15 mouse cellular contexts compared by ENCODE assay signal in the genomic region with DNA sequence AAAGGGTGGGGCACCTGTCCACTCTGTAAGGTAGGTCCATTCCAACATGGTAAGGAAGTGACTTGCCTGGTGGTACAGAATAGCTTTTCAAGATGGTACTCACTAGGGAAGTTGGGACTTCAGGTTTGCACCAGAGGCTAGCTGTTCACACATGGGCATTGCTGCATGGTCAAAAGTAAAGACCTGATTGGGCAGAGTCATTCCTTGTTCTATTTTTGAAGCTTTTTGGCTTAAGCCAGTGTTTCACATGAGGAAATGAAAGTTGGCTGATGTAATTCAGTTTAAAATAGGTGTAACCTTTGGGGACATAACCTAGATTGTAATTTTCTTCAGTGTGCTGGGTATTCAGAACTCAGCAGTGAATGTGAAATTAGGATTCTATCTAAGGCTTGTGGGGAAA. TPM values are rescaled to one million over a fixed set of nuclear protein-coding genes. Genes with fewer than 3 reads are reported as not detected.
A peak's percentile ranks its signal among the peaks of the same experiment; 100 is the strongest.
DNase-seq lines count a peak whose midpoint lies in the region; TF ChIP-seq lines count a peak whose summit lies in the region.
"Had no signal": no experiment of that assay in that cellular context is flagged by ENCODE, and none has a peak within 500 bp of the region (broad histone marks: within the 10 kb centered on the region; RNA-seq: fewer than 3 reads in every experiment).

No protein-coding gene starts in this region.

- no peak for TF ChIP-seq POLR2A in heart, adult 2 months (IDR thresholded peaks at IDR 0.05; ENCODE audit: insufficient read depth, low read depth, low read length)

- no peaks in the 10 kb centered on the region for H3K27me3 ChIP-seq in heart, adult 2 months (ENCODE audit: control insufficient read depth, insufficient read depth, low read length)
- H3K27me3 ChIP-seq in splenic B cell, adult 2 months (ENCODE audit: control insufficient read depth, insufficient read depth, low read length, poor library complexity, severe bottlenecking): no peaks in the 10 kb centered on the region
- H3K27me3 ChIP-seq: heart, embryonic 13.5 days; kidney, embryonic 15.5 days; liver, embryonic 15.5 days; Patski had no signal

- peaks cover 28% of the 10 kb centered on the region for H3K36me3 ChIP-seq in heart, adult 2 months (ENCODE audit: control insufficient read depth, insufficient read depth, low read length)
- H3K36me3 ChIP-seq in splenic B cell, adult 2 months (ENCODE audit: control insufficient read depth, insufficient read depth, low read length, poor library complexity, severe bottlenecking): peaks cover 20% of the 10 kb centered on the region

- H3K4me3 ChIP-seq in heart, adult 2 months: no peak overlapping the region
- H3K4me3 ChIP-seq in brown adipose tissue, adult 24 weeks (ENCODE audit: insufficient read depth, low read depth, low read length): no peak overlapping the region
- H3K4me3 ChIP-seq: heart, embryonic 13.5 days; kidney, embryonic 15.5 days; liver, embryonic 15.5 days had no signal

- intact Hi-C loops in heart, adult 2 months (cut with DNase I): no loop called here
- intact Hi-C loops in heart, postnatal 14 days (cut with DNase I): no loop called here

- H3K9ac ChIP-seq in heart, adult 2 months (ENCODE audit: low read depth, low read length): peak overlapping the region; percentile 44
- H3K9ac ChIP-seq: heart, embryonic 13.5 days; kidney, embryonic 15.5 days; liver, embryonic 15.5 days had no signal

- peaks cover 15% of the 10 kb centered on the region for H3K4me1 ChIP-seq in heart, adult 2 months (ENCODE audit: control insufficient read depth, insufficient read depth, low read length)
- peaks cover 20% of the 10 kb centered on the region for H3K4me1 ChIP-seq in brown adipose tissue, adult 24 weeks (ENCODE audit: control insufficient read depth, insufficient read depth, insufficient read length, low read length)

- H3K27ac ChIP-seq in heart, adult 2 months: peak overlapping the region; percentile 84
- peak overlapping the region; percentile 93 for H3K27ac ChIP-seq in brown adipose tissue, adult 24 weeks (replicated peaks; ENCODE audit: low read depth, low read length)
- H3K27ac ChIP-seq: heart, embryonic 13.5 days; kidney, embryonic 15.5 days; liver, embryonic 15.5 days had no signal

- H3K79me2 ChIP-seq in heart, adult 2 months (replicated peaks; ENCODE audit: control insufficient read depth, insufficient read depth, low read length): peaks cover 1% of the 10 kb centered on the region; the same call in 1 of the 2 replicates

- DNase-seq in heart, adult 2 months: peak in 1 of 2 experiments; percentile 32
- no peak for DNase-seq in heart, postnatal 14 days
- DNase-seq in lung, postnatal 36 days: peak; percentile 24
- no peak for DNase-seq in lung, postnatal 10 days
- peak; percentile 83 for DNase-seq in splenic B cell, adult 2 months (ENCODE audit: low read depth, low spot score)
- no peak for DNase-seq in urinary bladder, adult 18-20 months (ENCODE audit: low spot score in 2 of 2)
- DNase-seq in neural tube, embryonic 10.5 days (ENCODE audit: extremely low spot score, low spot score): no peak
- DNase-seq: cerebellum, adult 11 months; layer of hippocampus, adult 9-11 months; thymus, adult 18-20 months had no signal

- no peak for TF ChIP-seq CTCF in heart, adult 2 months (IDR thresholded peaks at IDR 0.05)

- no peak for TF ChIP-seq EP300 in heart, adult 2 months (IDR thresholded peaks at IDR 0.05; ENCODE audit: insufficient read depth, low read depth, low read length)

RNA-seq across cellular contexts. Expression of gene Rpl35, which starts 5.8 kb away (rescaled TPM):
- total RNA-seq in heart, adult 2 months (2021): 100 to 1,000 TPM; 307 to 341 TPM
- 90.7 and 108 TPM in 2 replicates for polyA plus RNA-seq in heart, adult 2 months (2012; rRNA removed)
- 100 to 1,000 TPM; 312 to 359 TPM for total RNA-seq in heart, postnatal 14 days (2021)
- 120 and 144 TPM in 2 replicates for polyA plus RNA-seq in brown adipose tissue, adult 24 weeks (2012; ENCODE audit: insufficient read depth, insufficient read length, missing spikeins)

RNA-seq across cellular contexts. Expression of gene Arpc5l, which starts 6.1 kb away (rescaled TPM):
- total RNA-seq in heart, adult 2 months (2021): 100 to 1,000 TPM in 1 of 2 experiments, 10 to 100 TPM in 1; 85.1 to 102 TPM
- polyA plus RNA-seq in heart, adult 2 months (2012; rRNA removed): 38.8 and 51.5 TPM in 2 replicates
- 10 to 100 TPM; 68.4 to 73.5 TPM for total RNA-seq in heart, postnatal 14 days (2021)
- polyA plus RNA-seq in brown adipose tissue, adult 24 weeks (2012; ENCODE audit: insufficient read depth, insufficient read length, missing spikeins): 101 and 120 TPM in 2 replicates

RNA-seq across cellular contexts. Expression of gene Wdr38, which starts 14.0 kb away (rescaled TPM):
- under 1 TPM in 1 of 2 experiments, not detected in 1; 0.20 TPM for total RNA-seq in heart, adult 2 months (2021)
- 0.47 and 0.59 TPM in 2 replicates for polyA plus RNA-seq in heart, adult 2 months (2012; rRNA removed)
- total RNA-seq in heart, postnatal 14 days (2021): under 1 TPM; 0.19 to 0.34 TPM
- not detected in 2 replicates for polyA plus RNA-seq in brown adipose tissue, adult 24 weeks (2012; ENCODE audit: insufficient read depth, insufficient read length, missing spikeins)

RNA-seq across cellular contexts. Expression of gene Golga1, which starts 54.1 kb away (rescaled TPM):
- total RNA-seq in heart, adult 2 months (2021): 10 to 100 TPM; 13.4 to 14.0 TPM
- 7.6 and 18.3 TPM in 2 replicates for polyA plus RNA-seq in heart, adult 2 months (2012; rRNA removed)
- 10 to 100 TPM; 17.9 to 19.2 TPM for total RNA-seq in heart, postnatal 14 days (2021)
- polyA plus RNA-seq in brown adipose tissue, adult 24 weeks (2012; ENCODE audit: insufficient read depth, insufficient read length, missing spikeins): 10.3 and 20.1 TPM in 2 replicates

Comparison
In these comparisons a context has a peak if more than half of its experiments do, and no peak if none do; other contexts are left out.
1. DNase-seq: peak in lung, postnatal 36 days (single experiment) and splenic B cell, adult 2 months (single experiment); none in heart, postnatal 14 days (0 of 2), lung, postnatal 10 days (single experiment), urinary bladder, adult 18-20 months (0 of 2) and neural tube, embryonic 10.5 days (single experiment).